Mouse (Mus musculus) neural tube, embryonic 11.5 days (tissue): Measurements from ENCODE around the gene Phtf2. TPM values are rescaled to one million over a fixed set of nuclear protein-coding genes. Genes with fewer than 3 reads are reported as not detected.
"Not testable (repeated sequence)": the region's sequence is repeated elsewhere in the genome, so short reads cannot be mapped to it uniquely, and the experiment has no call there.

Source experiments
- ATAC-seq: fragments of 200-750 bp; cut with Nextera tagmentation; 2 replicates; pipeline ENCODE4 v1.8.0; 2017; ENCODE audit warnings: moderate number of reproducible peaks, mild to moderate bottlenecking, moderate TSS enrichment, moderate library complexity; ENCODE audit not compliant: insufficient read depth, low FRiP score, low TSS enrichment
- DNase-seq: peaks from one replicate; pipeline ENCODE4 v3.0.0-alpha.2; 2015; ENCODE audit warnings: low spot score
- H3K27ac ChIP-seq: fragments of 300-500 bp; sonication (generic); 2 replicates; pipeline ENCODE4 v1.5.1; 2014; ENCODE audit warnings: low read depth, mild to moderate bottlenecking, low read length
- H3K27me3 ChIP-seq: fragments of 300-500 bp; sonication (generic); 2 replicates; pipeline ENCODE4 v1.6.1; 2014; ENCODE audit warnings: mild to moderate bottlenecking, low read length, mixed read lengths; ENCODE audit not compliant: control insufficient read depth, insufficient read depth
- H3K36me3 ChIP-seq: fragments of 300-500 bp; sonication (generic); 2 replicates; pipeline ENCODE4 v1.6.1; 2014; ENCODE audit warnings: mild to moderate bottlenecking, low read length, moderate library complexity, mixed read lengths; ENCODE audit not compliant: control insufficient read depth, insufficient read depth
- H3K4me1 ChIP-seq: fragments of 300-500 bp; sonication (generic); 2 replicates; pipeline ENCODE4 v1.6.1; 2014; ENCODE audit warnings: low read length, mixed read lengths; ENCODE audit not compliant: control insufficient read depth, insufficient read depth
- H3K4me2 ChIP-seq: fragments of 300-500 bp; sonication (generic); 2 replicates; pipeline ENCODE4 v1.6.1; 2014; ENCODE audit warnings: low read depth, mild to moderate bottlenecking, moderate library complexity
- H3K4me3 ChIP-seq: fragments of 300-500 bp; sonication (generic); 2 replicates; pipeline ENCODE4 v1.5.1; 2014; ENCODE audit warnings: low read depth, low read length
- H3K9ac ChIP-seq: fragments of 300-500 bp; sonication (generic); 2 replicates; pipeline ENCODE4 v1.6.1; 2014; ENCODE audit warnings: mild to moderate bottlenecking, low read length
- H3K9me3 ChIP-seq: fragments of 300-500 bp; sonication (generic); 2 replicates; pipeline ENCODE4 v1.6.1; 2016; ENCODE audit warnings: low read length; ENCODE audit not compliant: control insufficient read depth
- WGBS: fragments of 180-500 bp; shearing (Covaris S2); extraction: QIAGEN DNeasy Blood & Tissue Kit; methylation state at CpG from one replicate; pipeline ENCODE4 v1.1.7; 2014; 5-methylcytosine and 5-hydroxymethylcytosine counted together
- polyA plus RNA-seq: library from polyadenylated mRNA; unstranded; fragments of >200 nt; fragmentation: Nextera tagmentation; extraction: Ambion mirVana; gene quantifications from 2 replicates; pipeline ENCODE4 v1.2.1, GENCODE M21; 2014

Phtf2 gene
- polyA plus RNA-seq, 1 experiment from 2014 or later: 21.5 TPM

GRCm38 (mm10) chr5:20710845-20711244 is 171.1 kb downstream of the Phtf2 start:
- H3K27me3 ChIP-seq, H3K27ac ChIP-seq, H3K9me3 ChIP-seq, H3K36me3 ChIP-seq, ATAC-seq, H3K4me2 ChIP-seq, H3K4me1 ChIP-seq, H3K4me3 ChIP-seq, DNase-seq, H3K9ac ChIP-seq: not testable (repeated sequence)
- 94% methylated on average over 6 of the region's 6 CpGs for WGBS

Other genes with a start within 250 kb of the Phtf2 start
- 53.1 and 56.8 TPM in 2 replicates for gene Tmem60, start 67 bp upstream of the Phtf2 start, polyA plus RNA-seq
- gene Rsbn1l, start 74.3 kb upstream of the Phtf2 start, polyA plus RNA-seq: 5.4 and 5.6 TPM in 2 replicates
- gene Ptpn12, start 173.8 kb upstream of the Phtf2 start, polyA plus RNA-seq: 23.6 and 25.9 TPM in 2 replicates